Mouse (Mus musculus): ENCODE measurements around the gene Upf3a.

DNA sequence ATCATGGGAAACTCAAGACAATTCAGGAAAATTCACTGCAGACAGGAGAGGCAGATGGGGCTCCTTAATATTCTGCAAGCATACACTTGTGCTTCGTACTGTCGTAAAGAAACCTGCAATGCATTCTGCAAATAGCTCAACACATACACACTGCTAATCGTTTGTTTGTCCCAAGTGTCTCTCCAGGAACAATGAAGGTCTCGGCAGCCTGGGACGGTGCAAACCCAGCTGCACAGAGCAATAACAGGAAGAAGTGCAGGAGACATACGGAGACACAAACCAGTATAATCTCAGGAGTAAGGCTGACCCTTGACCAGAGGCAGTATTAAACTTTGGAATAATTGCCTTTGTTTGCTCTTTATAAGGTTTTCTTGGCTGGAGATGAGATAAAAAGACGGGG, 28.9 kb upstream of the Upf3a start:
- TF ChIP-seq CTCF (conservative IDR thresholded peaks at IDR 0.05; ENCODE audit: insufficient read depth, insufficient read length, low read depth, low read length) (no peak), POLR2A (IDR thresholded peaks at IDR 0.05; ENCODE audit: low read depth, low read length) (no peak)
